Mouse (Mus musculus): ENCODE results near the gene Rdh5.

GRCm38 (mm10) chr10:128882067-128882466 lies 40.6 kb downstream of the Rdh5 start:
- TF ChIP-seq POLR2A (IDR thresholded peaks at IDR 0.05; ENCODE audit: control insufficient read depth, extremely low read depth, insufficient read depth, low read length, poor library complexity) (no peak), CTCF (IDR thresholded peaks at IDR 0.05; ENCODE audit: borderline replicate concordance, control insufficient read depth, extremely low read depth, insufficient read depth, low read length, poor library complexity) (no peak)

Measured in thymus, adult 2 months (tissue).